Mouse (Mus musculus) heart, postnatal 10 days (tissue): Measurements from ENCODE around the gene Usp29. TPM values are rescaled to one million over a fixed set of nuclear protein-coding genes. Genes with fewer than 3 reads are reported as not detected.

Source experiments
- DNase-seq, 2 experiments: peaks; one replicate each; pipeline ENCODE4 v3.0.0; 2021
- intact Hi-C: fragments of 180-260 bp; cut with DNase I; formaldehyde crosslinking; loops from one replicate; pipeline ENCODE4 v1.15.1; 2025
- total RNA-seq, 2 experiments: library from RNA; stranded (reverse); gene quantifications; 2 replicates each; pipeline ENCODE4 v1.2.3; 2021

Gene Usp29
- 1 to 10 TPM in 1 of 2 experiments, under 1 TPM in 1; 0.87 to 1.2 TPM for total RNA-seq

- intact Hi-C loops: no loop called here
- DNase-seq: peak; percentile 88 to 89
Observed at GRCm38 (mm10) chr7:6730241-6730640, at the start of gene Usp29, which contains the start of gene Peg3. Gene Usp29, plus strand, starts transcription at chr7:6730578. Gene Peg3, minus strand, starts transcription at chr7:6730431.

- intact Hi-C loops: no loop called here
- DNase-seq: no peak
Observed at GRCm38 (mm10) chr7:6685511-6685910, 44.9 kb upstream of the Usp29 start.

GRCm38 (mm10) chr7:6696241-6697045, 33.9 kb upstream of the Usp29 start, which contains the start of gene Zim1:
Gene Zim1, minus strand, starts transcription at chr7:6696450.
- DNase-seq: peak; percentile 89 to 91
- intact Hi-C loops: loop anchor here (10.0 kb wide), 1 partner anchor 332 kb away; the partner anchor contains the start of gene Zfp78

GRCm38 (mm10) chr7:6699230-6699629, 31.1 kb upstream of the Usp29 start:
- intact Hi-C loops: loop anchor here (10.0 kb wide), 1 partner anchor 334 kb away; the partner anchor contains the start of gene Zfp78
- no peak for DNase-seq

GRCm38 (mm10) chr7:6707416-6708015, 22.9 kb upstream of the Usp29 start:
- intact Hi-C loops: no loop called here
- no peak for DNase-seq

- intact Hi-C loops: no loop called here
- DNase-seq: peak; percentile 24 to 31
Observed at GRCm38 (mm10) chr7:6708451-6709180, 21.8 kb upstream of the Usp29 start.

- no peak for DNase-seq
- intact Hi-C loops: no loop called here
Observed at GRCm38 (mm10) chr7:6709396-6709795, 21.0 kb upstream of the Usp29 start.

- peak; percentile 87 to 91 for DNase-seq
- intact Hi-C loops: loop anchor here (1.0 to 2.0 kb wide), 3 partner anchors 67 to 365 kb away; partner anchors contain the start of gene Zfp78
Observed at GRCm38 (mm10) chr7:6727351-6728121, 2.8 kb upstream of the Usp29 start.

GRCm38 (mm10) chr7:6728263-6728931, 2.0 kb upstream of the Usp29 start:
- DNase-seq: peak; percentile 94
- intact Hi-C loops: no loop called here

- peak; percentile 96 to 97 for DNase-seq
- intact Hi-C loops: no loop called here
Observed at GRCm38 (mm10) chr7:6729061-6729817, 1.1 kb upstream of the Usp29 start.

- intact Hi-C loops: no loop called here
- peak; percentile 9 to 11 for DNase-seq
Observed at GRCm38 (mm10) chr7:6730801-6731200, 423 bp downstream of the Usp29 start.

GRCm38 (mm10) chr7:6731373-6731772, 995 bp downstream of the Usp29 start:
- DNase-seq: no peak
- intact Hi-C loops: no loop called here

- no peak for DNase-seq
- intact Hi-C loops: no loop called here
Observed at GRCm38 (mm10) chr7:6731930-6732329, 1.6 kb downstream of the Usp29 start.

GRCm38 (mm10) chr7:6736060-6736459, 5.7 kb downstream of the Usp29 start:
- intact Hi-C loops: no loop called here
- DNase-seq: no peak

GRCm38 (mm10) chr7:6744281-6744904, 14.0 kb downstream of the Usp29 start:
- intact Hi-C loops: no loop called here
- no peak for DNase-seq

- intact Hi-C loops: no loop called here
- peak; percentile 41 to 55 for DNase-seq
Observed at GRCm38 (mm10) chr7:6749196-6749595, 18.8 kb downstream of the Usp29 start.

- DNase-seq: no peak
Observed at GRCm38 (mm10) chr7:6753440-6753839, 23.1 kb downstream of the Usp29 start.

GRCm38 (mm10) chr7:6756777-6757291, 26.5 kb downstream of the Usp29 start:
- no peak for DNase-seq
- intact Hi-C loops: no loop called here

More at GRCm38 (mm10) chr7:6753440-6753839, 23.1 kb downstream of the Usp29 start:
- intact Hi-C loops: no loop called here
